ENCODE assay signal across 18 mouse cellular contexts in genomic region chr9:102641531-102641930, GRCm38 (mm10). TPM values are rescaled to one million over a fixed set of nuclear protein-coding genes. Genes with fewer than 3 reads are reported as not detected.
DNase-seq lines count a peak whose midpoint lies in the region; ATAC-seq and TF ChIP-seq lines count a peak whose summit lies in the region.
"Had no signal": no experiment of that assay in that cellular context is flagged by ENCODE, and none has a peak within 500 bp of the region (broad histone marks: within the 10 kb centered on the region; RNA-seq: fewer than 3 reads in every experiment).

No protein-coding gene starts in this region.

- H3K9ac ChIP-seq in heart, embryonic 12.5 days = no peak overlapping the region
- H3K9ac ChIP-seq in lung, embryonic 14.5 days = no peak overlapping the region
- H3K9ac ChIP-seq in limb, embryonic 13.5 days = no peak overlapping the region
- H3K9ac ChIP-seq: hindbrain, embryonic 12.5 days; intestine, embryonic 15.5 days; midbrain, embryonic 12.5 days; neural tube, embryonic 12.5 days had no signal

- ATAC-seq in heart, embryonic 12.5 days (ENCODE audit: insufficient number of reproducible peaks, low FRiP score) = no peak
- ATAC-seq in lung, embryonic 14.5 days (ENCODE audit: insufficient read depth) = no peak
- ATAC-seq in limb, embryonic 13.5 days (ENCODE audit: low FRiP score, low read depth) = no peak
- ATAC-seq: forebrain, embryonic 14.5 days; intestine, embryonic 15.5 days had no signal

- 54% methylated on average over 6 of the region's 6 CpGs for WGBS in heart, embryonic 12.5 days
- WGBS in lung, embryonic 14.5 days = 53% methylated on average over 6 of the region's 6 CpGs
- 70% methylated on average over 6 of the region's 6 CpGs for WGBS in limb, embryonic 13.5 days

- H3K27ac ChIP-seq in heart, embryonic 12.5 days (ENCODE audit: poor library complexity, severe bottlenecking) = peak overlapping the region; percentile 31
- no peak overlapping the region for H3K27ac ChIP-seq in lung, embryonic 14.5 days (ENCODE audit: low read depth)
- H3K27ac ChIP-seq in limb, embryonic 13.5 days = 0 out of 2 replicates have a peak overlapping the region, but pooled peaks have one; percentile 99
- H3K27ac ChIP-seq: hindbrain, embryonic 12.5 days; midbrain, embryonic 12.5 days; neural tube, embryonic 12.5 days had no signal

- no peak for DNase-seq in heart, adult 9 months (ENCODE audit: low spot score in 2 of 2)
- peak; percentile 61 for DNase-seq in lung, embryonic 14.5 days
- no peak for DNase-seq in lung, postnatal 10 days
- peak; percentile 69 for DNase-seq in NIH3T3 (ENCODE audit: low read depth)
- DNase-seq in spleen, postnatal 36 days (ENCODE audit: low spot score in 2 of 2) = no peak
- DNase-seq: cerebellum, adult 2 months; cerebellum, postnatal 36 days; gastrocnemius, postnatal 25 days; right cerebral cortex, adult 18-20 months; thymus, postnatal 25 days had no signal

- no peak overlapping the region for H3K4me3 ChIP-seq in heart, embryonic 12.5 days
- no peak overlapping the region for H3K4me3 ChIP-seq in lung, embryonic 14.5 days (ENCODE audit: low read depth, low read length)
- H3K4me3 ChIP-seq in limb, embryonic 13.5 days = no peak overlapping the region
- H3K4me3 ChIP-seq: hindbrain, embryonic 12.5 days; intestine, embryonic 15.5 days; midbrain, embryonic 12.5 days; neural tube, embryonic 12.5 days had no signal

- H3K4me2 ChIP-seq in heart, embryonic 12.5 days = no peak overlapping the region
- no peak overlapping the region for H3K4me2 ChIP-seq in lung, embryonic 14.5 days
- H3K4me2 ChIP-seq in limb, embryonic 13.5 days (replicated peaks) = no peak overlapping the region
- H3K4me2 ChIP-seq: hindbrain, embryonic 12.5 days; intestine, embryonic 15.5 days; midbrain, embryonic 12.5 days; neural tube, embryonic 12.5 days had no signal

- H3K36me3 ChIP-seq in heart, embryonic 12.5 days = no peaks in the 10 kb centered on the region
- no peaks in the 10 kb centered on the region for H3K36me3 ChIP-seq in lung, embryonic 14.5 days (ENCODE audit: insufficient read depth)
- H3K36me3 ChIP-seq in limb, embryonic 13.5 days = no peaks in the 10 kb centered on the region
- H3K36me3 ChIP-seq: hindbrain, embryonic 12.5 days; intestine, embryonic 15.5 days; midbrain, embryonic 12.5 days; neural tube, embryonic 12.5 days had no signal

- H3K27me3 ChIP-seq in heart, embryonic 12.5 days (replicated peaks) = no peaks in the 10 kb centered on the region
- H3K27me3 ChIP-seq in lung, embryonic 14.5 days (ENCODE audit: insufficient read depth, low read length) = no peaks in the 10 kb centered on the region
- H3K27me3 ChIP-seq in limb, embryonic 13.5 days = no peaks in the 10 kb centered on the region
- H3K27me3 ChIP-seq: CH12.LX; hindbrain, embryonic 12.5 days; intestine, embryonic 15.5 days; midbrain, embryonic 12.5 days; neural tube, embryonic 12.5 days had no signal

- TF ChIP-seq CTCF in lung, embryonic 14.5 days (IDR thresholded peaks at IDR 0.05; ENCODE audit: low read depth) = no peak

- no peaks in the 10 kb centered on the region for H3K9me3 ChIP-seq in heart, embryonic 12.5 days (replicated peaks)
- H3K9me3 ChIP-seq in lung, embryonic 14.5 days (ENCODE audit: low read depth, low read length) = no peaks in the 10 kb centered on the region
- H3K9me3 ChIP-seq in limb, embryonic 13.5 days = no peaks in the 10 kb centered on the region
- H3K9me3 ChIP-seq: hindbrain, embryonic 12.5 days; intestine, embryonic 15.5 days; midbrain, embryonic 12.5 days; neural tube, embryonic 12.5 days had no signal

- H3K4me1 ChIP-seq in heart, embryonic 12.5 days (replicated peaks) = peaks cover 51% of the 10 kb centered on the region
- H3K4me1 ChIP-seq in lung, embryonic 14.5 days (ENCODE audit: insufficient read depth) = peaks cover 39% of the 10 kb centered on the region
- peaks cover 75% of the 10 kb centered on the region for H3K4me1 ChIP-seq in limb, embryonic 13.5 days

RNA-seq across cellular contexts. Expression of gene Cep63, which starts 15.2 kb away (rescaled TPM):
- polyA plus RNA-seq in heart, embryonic 12.5 days (2016; fragmentation: Nextera tagmentation; extraction: Ambion mirVana) = 44.2 and 51.4 TPM in 2 replicates
- 44.2 and 47.5 TPM in 2 replicates for polyA plus RNA-seq in lung, embryonic 14.5 days (2014; fragmentation: Nextera tagmentation; extraction: Ambion mirVana)
- 48.2 and 54.2 TPM in 2 replicates for polyA plus RNA-seq in limb, embryonic 13.5 days (2015; fragmentation: Nextera tagmentation; extraction: Ambion mirVana)

RNA-seq across cellular contexts. Expression of gene Anapc13, which starts 15.4 kb away (rescaled TPM):
- polyA plus RNA-seq in heart, embryonic 12.5 days (2016; fragmentation: Nextera tagmentation; extraction: Ambion mirVana) = 227 and 238 TPM in 2 replicates
- polyA plus RNA-seq in lung, embryonic 14.5 days (2014; fragmentation: Nextera tagmentation; extraction: Ambion mirVana) = 166 and 188 TPM in 2 replicates
- 168 and 184 TPM in 2 replicates for polyA plus RNA-seq in limb, embryonic 13.5 days (2015; fragmentation: Nextera tagmentation; extraction: Ambion mirVana)

Comparison
In these comparisons a context has a peak if more than half of its experiments do, and no peak if none do; other contexts are left out.
1. DNase-seq: peak in lung, embryonic 14.5 days (single experiment) and NIH3T3 (single experiment); none in heart, adult 9 months (0 of 2), lung, postnatal 10 days (single experiment) and spleen, postnatal 36 days (0 of 2).